Mouse (Mus musculus) intestine, embryonic 14.5 days (tissue): ENCODE results near the gene Gm44579. TPM values are rescaled to one million over a fixed set of nuclear protein-coding genes. Genes with fewer than 3 reads are reported as not detected.

ENCODE experiments used
- ATAC-seq: fragments of 200-750 bp; cut with Nextera tagmentation; replicated peaks from 2 replicates; pipeline ENCODE4 v1.8.0; 2017; ENCODE audit warnings: low read depth, moderate number of reproducible peaks, moderate TSS enrichment, moderate library complexity; ENCODE audit not compliant: low FRiP score, low TSS enrichment
- DNase-seq: peaks from one replicate; pipeline ENCODE4 v3.0.0-alpha.2; 2018; ENCODE audit warnings: low spot score
- H3K27ac ChIP-seq: fragments of 300-500 bp; sonication (generic); 2 replicates; pipeline ENCODE4 v1.5.1; 2014; ENCODE audit warnings: low read depth, mild to moderate bottlenecking, control low read depth
- H3K27me3 ChIP-seq: fragments of 300-500 bp; sonication (generic); replicated peaks from 2 replicates; pipeline ENCODE4 v1.6.1; 2014; ENCODE audit warnings: low read length, control low read depth; ENCODE audit not compliant: control insufficient read depth, insufficient read depth
- H3K36me3 ChIP-seq: fragments of 300-500 bp; sonication (generic); 2 replicates; pipeline ENCODE4 v1.6.1; 2014; ENCODE audit warnings: low read length, control low read depth; ENCODE audit not compliant: control insufficient read depth, insufficient read depth
- H3K4me1 ChIP-seq: fragments of 300-500 bp; sonication (generic); replicated peaks from 2 replicates; pipeline ENCODE4 v1.6.1; 2014; ENCODE audit warnings: low read length, control low read depth, mixed read lengths; ENCODE audit not compliant: control insufficient read depth, insufficient read depth
- H3K4me2 ChIP-seq: fragments of 300-500 bp; sonication (generic); 2 replicates; pipeline ENCODE4 v1.6.1; 2014; ENCODE audit warnings: low read length
- H3K4me3 ChIP-seq: fragments of 300-500 bp; sonication (generic); 2 replicates; pipeline ENCODE4 v1.5.1; 2014; ENCODE audit warnings: low read depth, low read length, control low read depth, mixed read lengths
- H3K9ac ChIP-seq: fragments of 300-500 bp; sonication (generic); 2 replicates; pipeline ENCODE4 v1.6.1; 2014; ENCODE audit warnings: mild to moderate bottlenecking, low read length
- H3K9me3 ChIP-seq: fragments of 300-500 bp; sonication (generic); 2 replicates; pipeline ENCODE4 v1.6.1; 2016; ENCODE audit warnings: low read length, control low read depth; ENCODE audit not compliant: control insufficient read depth
- WGBS: fragments of 180-500 bp; shearing (Covaris S2); extraction: QIAGEN DNeasy Blood & Tissue Kit; methylation state at CpG from one replicate; pipeline ENCODE4 v1.1.7; 2014; 5-methylcytosine and 5-hydroxymethylcytosine counted together
- polyA plus RNA-seq: library from polyadenylated mRNA; unstranded; fragments of >200 nt; fragmentation: Nextera tagmentation; extraction: Ambion mirVana; gene quantifications from 2 replicates; pipeline ENCODE4 v1.2.1, GENCODE M21; 2014

Gm44579 gene
- polyA plus RNA-seq, 1 experiment from 2014 or later: not detected

- Histone ChIP-seq H3K27me3 (peaks cover 35% of the 10 kb centered on the region), H3K4me2 (no peak overlapping the region), H3K9me3 (no peaks in the 10 kb centered on the region), H3K4me3 (no peak overlapping the region), H3K9ac (no peak overlapping the region), H3K36me3 (no peaks in the 10 kb centered on the region), H3K4me1 (peaks cover 4% of the 10 kb centered on the region), H3K27ac (no peak overlapping the region)
- DNase-seq (no peak), ATAC-seq (no peak)
- WGBS: 70% methylated on average over 3 of the region's 3 CpGs
Observed at GRCm38 (mm10) chr15:98177320-98177719, 43.5 kb downstream of the Gm44579 start.

DNA sequence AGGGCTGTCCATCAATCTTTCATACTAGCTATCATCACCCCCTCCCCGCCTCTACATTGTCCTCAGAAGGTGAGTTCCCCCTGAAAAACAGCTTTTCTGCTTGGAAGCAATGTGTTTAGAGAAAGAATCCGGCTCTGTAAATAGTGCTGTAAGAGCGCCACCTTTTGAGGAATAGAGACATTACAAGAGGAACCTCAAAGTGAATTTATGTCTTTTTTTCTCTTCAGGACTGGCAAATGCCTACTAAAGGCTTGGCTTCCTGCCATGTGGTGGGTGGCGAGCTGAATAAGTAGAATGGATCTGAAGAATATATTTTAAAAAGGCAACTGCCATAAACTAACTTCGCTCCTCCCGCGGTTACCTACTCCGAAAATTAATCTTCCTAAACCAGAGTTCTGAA is 47.0 kb downstream of the Gm44579 start:
- Histone ChIP-seq H3K27ac (no peak overlapping the region), H3K9me3 (no peaks in the 10 kb centered on the region), H3K36me3 (no peaks in the 10 kb centered on the region), H3K4me3 (no peak overlapping the region), H3K4me1 (no peaks in the 10 kb centered on the region), H3K9ac (no peak overlapping the region), H3K4me2 (no peak overlapping the region), H3K27me3 (peaks cover 60% of the 10 kb centered on the region)
- DNase-seq: no peak
- no peak for ATAC-seq
- WGBS: 38% methylated on average over 8 of the region's 8 CpGs

GRCm38 (mm10) chr15:98172113-98172512 is 48.7 kb downstream of the Gm44579 start:
- H3K4me1 ChIP-seq: no peaks in the 10 kb centered on the region; the same call in 1 of the 2 replicates
- H3K9me3 ChIP-seq: no peaks in the 10 kb centered on the region
- no peak overlapping the region for H3K27ac ChIP-seq
- DNase-seq (no peak), ATAC-seq (no peak)
- no peak overlapping the region for H3K4me2 ChIP-seq
- H3K27me3 ChIP-seq: peaks cover 70% of the 10 kb centered on the region
- no peak overlapping the region for H3K9ac ChIP-seq
- H3K36me3 ChIP-seq: no peaks in the 10 kb centered on the region
- WGBS: 70% methylated on average over 5 of the region's 5 CpGs
- H3K4me3 ChIP-seq: no peak overlapping the region

- Histone ChIP-seq H3K4me1 (no peaks in the 10 kb centered on the region; the same call in 1 of the 2 replicates), H3K27ac (no peak overlapping the region), H3K4me2 (no peak overlapping the region), H3K4me3 (no peak overlapping the region), H3K9me3 (no peaks in the 10 kb centered on the region), H3K27me3 (peaks cover 76% of the 10 kb centered on the region), H3K9ac (no peak overlapping the region), H3K36me3 (no peaks in the 10 kb centered on the region)
- 65% methylated on average over 9 of the region's 9 CpGs for WGBS
- no peak for ATAC-seq
- DNase-seq: no peak
Observed at GRCm38 (mm10) chr15:98170917-98171316, 49.9 kb downstream of the Gm44579 start.

DNA sequence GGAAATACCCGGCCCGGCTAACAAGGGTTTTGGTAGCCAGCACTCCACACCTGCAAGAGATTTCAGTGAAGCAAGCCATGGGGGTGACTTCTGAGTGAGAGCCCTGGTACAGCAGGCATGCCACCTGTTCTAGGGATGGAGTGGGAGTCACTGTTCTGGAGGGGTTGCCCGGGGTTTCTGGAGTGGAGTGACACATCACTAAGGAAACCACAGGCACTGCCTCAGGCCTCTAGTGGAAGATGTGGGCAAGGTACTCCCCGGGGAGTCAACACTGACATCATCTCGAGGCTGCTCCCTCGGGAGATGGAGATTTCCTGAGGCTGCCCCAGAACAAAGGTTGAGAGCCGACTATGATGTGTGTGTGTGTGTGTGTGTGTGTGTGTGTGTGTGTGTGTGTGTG is 50.4 kb downstream of the Gm44579 start:
- Histone ChIP-seq H3K9me3 (no peaks in the 10 kb centered on the region), H3K4me1 (no peaks in the 10 kb centered on the region; the same call in 1 of the 2 replicates), H3K4me2 (no peak overlapping the region), H3K27me3 (peaks cover 77% of the 10 kb centered on the region), H3K4me3 (no peak overlapping the region), H3K36me3 (no peaks in the 10 kb centered on the region), H3K27ac (no peak overlapping the region), H3K9ac (no peak overlapping the region)
- ATAC-seq: no peak
- 40% methylated on average over 7 of the region's 7 CpGs for WGBS
- DNase-seq: no peak

- DNase-seq: no peak
- Histone ChIP-seq H3K36me3 (no peaks in the 10 kb centered on the region), H3K27ac (no peak overlapping the region), H3K27me3 (peaks cover 75% of the 10 kb centered on the region), H3K9me3 (no peaks in the 10 kb centered on the region), H3K4me1 (no peaks in the 10 kb centered on the region; the same call in 1 of the 2 replicates), H3K9ac (no peak overlapping the region), H3K4me3 (no peak overlapping the region), H3K4me2 (no peak overlapping the region)
- ATAC-seq: no peak
- 6% methylated on average over 19 of the region's 19 CpGs for WGBS
Observed at GRCm38 (mm10) chr15:98168622-98169004, 52.2 kb downstream of the Gm44579 start.

- H3K4me2 ChIP-seq: peak overlapping the region; percentile 49
- DNase-seq (peak; percentile 77), ATAC-seq (peak; percentile 83)
- peaks cover 73% of the 10 kb centered on the region for H3K27me3 ChIP-seq
- H3K9me3 ChIP-seq: no peaks in the 10 kb centered on the region
- WGBS: 1% methylated on average over 69 of the region's 69 CpGs
- H3K4me1 ChIP-seq: no peaks in the 10 kb centered on the region; the same call in 1 of the 2 replicates
- H3K36me3 ChIP-seq: no peaks in the 10 kb centered on the region
- no peak overlapping the region for H3K27ac ChIP-seq
- peak overlapping the region; percentile 31 for H3K4me3 ChIP-seq
- H3K9ac ChIP-seq: no peak overlapping the region
Observed at GRCm38 (mm10) chr15:98167645-98168621, 52.8 kb downstream of the Gm44579 start.

- peaks cover 66% of the 10 kb centered on the region for H3K27me3 ChIP-seq
Observed at GRCm38 (mm10) chr15:98166963-98167644, 53.7 kb downstream of the Gm44579 start, which contains the start of gene Ccdc184. TSS of gene Ccdc184 (plus strand) at chr15:98167158.

More at GRCm38 (mm10) chr15:98166963-98167644, 53.7 kb downstream of the Gm44579 start, which contains the start of gene Ccdc184:
- Histone ChIP-seq H3K36me3 (no peaks in the 10 kb centered on the region), H3K9ac (no peak within 1 kb of the TSS), H3K9me3 (no peaks in the 10 kb centered on the region), H3K4me2 (peak within 1 kb of the TSS; percentile 49), H3K4me1 (no peaks in the 10 kb centered on the region; the same call in 1 of the 2 replicates), H3K27ac (no peak within 1 kb of the TSS), H3K4me3 (peak within 1 kb of the TSS; percentile 31)
- DNase-seq (no peak), ATAC-seq (no peak; the same call in 1 of the 2 replicates)
- WGBS: 2% methylated on average over 16 of the region's 18 CpGs
